Mouse (Mus musculus) urinary bladder, postnatal 36 days (tissue): Measurements from ENCODE around the gene Ptger3.
A peak's percentile ranks its signal among the peaks of the same experiment; 100 is the strongest.

Experiments used
- DNase-seq, 2 experiments: peaks; one replicate each; pipeline ENCODE4 v3.0.0; 2022; ENCODE audit warnings: low spot score in 2 of 2, mixed read lengths in 1 of 2

The Ptger3 gene

DNA sequence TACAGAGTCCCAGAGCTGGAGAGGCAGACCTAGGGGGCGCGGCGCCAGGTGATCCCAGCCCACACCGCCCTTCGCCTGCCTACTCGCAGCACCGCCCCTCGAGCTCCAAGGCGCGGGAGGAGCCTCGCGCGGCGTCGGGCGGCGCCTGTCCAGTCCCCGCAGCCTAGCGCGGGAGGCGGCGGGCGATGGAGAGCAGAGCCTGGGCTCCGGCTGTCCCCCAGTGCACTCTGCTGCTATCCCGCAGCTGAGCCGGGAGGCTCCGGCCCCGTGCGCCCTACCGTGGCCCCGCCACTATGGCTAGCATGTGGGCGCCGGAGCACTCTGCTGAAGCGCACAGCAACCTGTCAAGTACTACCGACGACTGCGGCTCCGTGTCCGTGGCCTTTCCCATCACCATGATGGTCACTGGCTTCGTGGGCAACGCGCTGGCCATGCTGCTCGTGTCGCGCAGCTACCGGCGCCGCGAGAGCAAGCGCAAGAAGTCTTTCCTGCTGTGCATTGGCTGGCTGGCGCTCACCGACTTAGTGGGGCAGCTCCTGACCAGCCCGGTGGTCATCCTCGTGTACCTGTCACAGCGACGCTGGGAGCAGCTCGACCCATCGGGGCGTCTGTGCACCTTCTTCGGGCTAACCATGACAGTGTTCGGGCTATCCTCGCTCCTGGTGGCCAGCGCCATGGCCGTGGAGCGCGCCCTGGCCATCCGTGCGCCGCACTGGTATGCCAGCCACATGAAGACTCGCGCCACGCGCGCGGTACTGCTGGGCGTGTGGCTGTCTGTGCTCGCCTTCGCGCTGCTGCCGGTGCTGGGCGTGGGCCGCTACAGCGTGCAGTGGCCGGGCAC lies at the start of gene Ptger3:
TSS of gene Ptger3 (plus strand) at position 168 of the 841 bp plus-strand sequence.
- DNase-seq, result peak in 1 of 2 experiments; percentile 33

DNA sequence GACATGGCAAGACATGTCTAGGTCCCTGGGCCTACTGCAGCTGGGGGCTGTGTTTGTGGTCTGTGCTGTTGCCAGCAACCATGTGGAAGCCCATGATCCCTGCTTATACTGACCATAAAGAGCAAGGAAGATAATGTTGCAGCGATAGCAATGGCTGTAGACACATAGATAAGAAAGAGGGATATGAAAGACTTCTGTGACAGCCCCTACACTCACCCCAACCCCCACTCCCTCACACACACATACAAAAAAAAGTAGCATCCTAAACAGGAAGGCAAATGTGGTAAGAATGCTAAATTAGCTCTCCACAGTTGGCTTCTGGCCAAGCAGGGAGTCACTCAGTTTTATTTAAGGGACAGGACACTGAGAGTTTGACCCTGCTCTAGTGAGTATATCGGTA lies 48.7 kb upstream of the Ptger3 start:
- no peak for DNase-seq

DNA sequence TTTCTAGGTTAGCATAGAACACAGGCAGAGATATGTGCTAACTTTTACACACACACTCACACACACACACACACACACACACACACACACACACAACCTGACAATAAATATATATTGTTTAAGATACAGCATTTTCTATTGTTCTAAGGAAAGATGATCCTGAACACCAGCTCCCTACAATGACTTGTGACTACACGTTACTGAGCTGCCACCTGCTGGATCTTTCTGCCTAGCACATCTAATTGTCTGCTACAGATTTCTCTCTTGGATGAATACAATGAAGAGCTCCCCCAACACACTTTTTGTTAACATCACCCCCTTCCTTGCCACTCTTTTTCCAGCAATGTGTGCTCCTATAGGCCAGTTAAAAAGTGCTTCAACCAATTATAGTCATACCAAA lies 46.3 kb upstream of the Ptger3 start:
- peak; percentile 24 to 47 for DNase-seq

DNA sequence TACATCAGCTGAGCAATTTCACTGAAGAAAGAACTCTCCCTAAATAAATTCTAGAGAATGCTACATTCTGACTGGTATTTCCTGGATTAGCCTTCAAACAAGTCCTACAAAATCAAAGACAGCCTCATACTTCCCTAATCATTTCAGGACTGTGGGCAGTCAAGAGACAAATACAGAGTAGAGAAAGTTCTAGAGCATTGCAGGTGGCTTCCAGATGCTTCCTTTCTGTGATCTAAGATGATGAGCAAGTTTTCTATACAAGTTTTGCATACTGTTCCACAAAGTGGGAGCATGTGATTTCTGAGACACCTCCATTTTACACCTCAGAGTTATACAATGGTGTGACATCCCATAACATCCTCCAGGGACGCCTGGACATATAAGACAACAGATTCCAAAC lies 42.9 kb upstream of the Ptger3 start:
- DNase-seq, result no peak

DNA sequence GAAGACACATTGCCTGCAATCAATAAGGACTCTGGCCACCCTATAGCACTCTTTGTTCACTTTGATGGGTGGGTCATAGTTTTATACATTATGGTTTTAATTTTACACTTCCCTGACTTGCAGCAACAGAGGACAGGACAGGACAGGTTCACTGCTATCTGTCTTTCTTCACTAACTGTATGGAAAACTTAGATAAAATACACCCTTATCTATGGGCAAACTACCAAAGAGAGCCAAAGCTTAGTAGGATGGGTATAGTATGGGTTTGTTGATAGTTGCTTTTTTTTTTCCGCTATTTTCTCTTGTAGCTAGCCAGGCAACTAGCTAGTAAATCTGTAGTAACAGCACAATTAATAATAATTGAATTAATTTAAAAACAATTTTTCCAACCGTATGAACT lies 35.1 kb upstream of the Ptger3 start:
- DNase-seq, result no peak

DNA sequence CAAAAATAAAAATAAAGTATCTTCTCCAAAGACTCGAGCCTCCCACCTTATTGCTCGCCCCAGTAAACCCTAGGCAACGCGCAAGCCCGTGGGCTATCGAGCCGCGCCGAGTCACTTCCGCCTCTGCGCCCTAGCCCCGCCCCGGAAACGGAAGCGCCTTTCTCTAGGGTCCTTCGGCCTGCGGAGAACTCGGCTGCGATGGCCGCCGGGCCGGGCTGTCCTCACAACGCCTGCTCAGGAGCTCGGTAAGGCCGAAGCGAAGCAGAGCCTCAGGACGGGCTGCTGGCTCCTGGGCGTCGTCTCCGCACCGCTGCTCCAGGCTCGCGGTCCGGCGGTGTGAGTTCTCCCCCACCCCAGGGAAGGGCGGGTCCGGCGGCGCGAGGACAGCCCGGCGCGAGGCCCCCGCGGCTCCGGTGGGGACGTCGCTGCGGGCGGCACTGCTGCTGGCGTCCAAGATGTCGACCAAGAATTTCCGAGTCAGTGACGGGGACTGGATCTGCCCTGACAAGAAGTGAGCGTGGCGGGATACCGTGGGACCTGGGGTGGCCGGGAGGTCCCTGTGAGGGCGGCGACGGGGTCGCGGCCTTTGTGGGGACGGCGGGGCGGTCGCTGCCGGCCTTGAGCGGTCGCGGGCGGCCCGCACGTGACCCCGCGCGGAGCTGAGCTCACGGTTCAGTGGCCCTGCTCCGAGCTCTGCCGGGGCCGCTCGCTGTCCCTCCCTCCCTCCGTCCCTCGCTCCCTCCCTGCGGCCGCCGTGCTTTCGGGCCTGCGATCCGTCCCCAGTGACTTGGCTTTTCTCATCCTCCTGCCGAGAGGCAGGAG lies 32.5 kb upstream of the Ptger3 start, which contains the start of gene Zranb2:
TSS of gene Zranb2 (plus strand) at position 197 of the 822 bp plus-strand sequence.
- DNase-seq, result peak; percentile 89 to 93

DNA sequence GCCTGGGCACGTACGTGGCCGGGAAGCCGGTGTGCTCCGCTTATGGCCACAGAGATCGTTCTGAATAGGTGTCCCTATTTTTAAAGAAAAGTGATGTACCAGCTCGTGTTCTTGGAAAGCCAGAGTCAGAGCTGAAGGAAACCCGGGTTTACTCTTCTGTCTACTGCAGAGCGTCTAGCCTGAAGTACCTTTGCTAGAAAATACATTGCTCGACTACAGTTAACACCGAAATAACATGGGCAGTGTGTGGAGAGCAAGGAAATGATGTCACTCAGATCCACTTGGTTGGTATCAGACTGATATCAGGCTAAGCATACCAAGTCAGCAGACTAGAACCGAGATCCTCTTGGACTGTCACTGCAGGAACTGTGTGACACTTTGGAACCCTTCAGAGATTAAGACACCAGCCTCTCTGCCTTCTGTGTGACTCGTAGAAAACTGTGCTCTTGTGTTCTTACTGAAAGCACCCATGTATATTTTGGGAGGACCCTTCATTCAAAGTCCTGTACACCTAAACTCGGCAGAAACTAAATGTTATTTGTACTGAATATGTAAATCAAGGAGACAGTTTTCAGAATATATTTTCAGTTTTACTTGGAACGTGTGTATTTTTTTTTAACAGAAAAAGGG lies 31.8 kb upstream of the Ptger3 start:
- DNase-seq, result no peak

DNA sequence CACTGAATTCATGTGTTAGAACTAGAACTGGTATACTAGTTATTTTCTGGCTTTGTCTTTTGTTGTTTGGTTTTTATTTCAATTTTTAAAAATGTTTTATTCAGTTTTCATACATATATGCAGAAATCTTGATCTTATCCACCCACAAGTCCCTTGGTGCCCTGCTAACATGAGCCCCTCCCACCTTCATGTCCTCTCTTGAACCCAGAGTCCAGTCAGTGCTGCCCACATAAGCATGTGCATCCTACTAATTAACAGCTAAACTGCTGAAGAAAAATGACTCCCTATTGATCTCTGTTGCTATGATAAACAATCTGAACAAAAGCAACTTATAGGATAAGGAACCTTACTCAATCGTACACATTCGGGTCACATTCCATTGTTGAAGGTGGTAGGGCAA lies 17.4 kb upstream of the Ptger3 start:
- DNase-seq, result no peak

DNA sequence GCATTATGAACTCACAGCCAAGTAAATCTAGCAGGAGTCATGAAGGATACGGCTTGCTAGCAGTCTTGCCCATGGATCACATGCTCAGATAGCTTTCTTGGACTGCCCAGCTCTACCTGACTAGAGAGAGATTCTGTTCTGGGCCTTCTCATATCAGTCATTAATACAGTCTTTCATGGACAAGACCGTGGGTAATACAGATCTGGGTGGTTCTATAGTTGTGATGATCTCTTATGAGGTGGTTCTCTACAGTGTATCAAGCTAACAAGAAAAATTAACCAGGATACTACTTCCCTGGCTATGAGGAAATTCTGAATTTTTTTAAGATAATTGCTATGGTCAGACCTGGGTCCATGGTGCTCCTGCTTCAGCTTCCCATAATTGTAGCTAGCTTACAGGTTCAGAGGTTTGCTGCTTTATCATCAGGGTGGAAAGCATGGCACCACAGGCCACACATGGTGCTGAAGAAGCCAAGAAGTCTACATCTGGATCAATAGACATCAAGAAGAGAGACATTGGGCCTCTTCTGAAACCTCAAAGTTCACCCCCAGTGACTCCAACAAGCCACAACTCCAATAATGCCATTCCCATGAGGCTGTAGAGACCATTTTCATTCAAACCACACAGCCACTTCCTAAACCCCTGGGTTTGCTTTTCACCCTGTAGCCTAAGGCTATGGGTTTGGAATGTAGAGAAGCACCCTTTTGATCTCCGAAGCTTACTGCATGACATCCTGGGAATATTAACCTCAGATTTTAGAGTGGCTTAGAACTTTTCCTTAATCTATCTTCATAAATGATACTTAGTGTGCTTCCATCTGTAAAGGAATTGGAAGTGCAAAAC lies 16.7 kb upstream of the Ptger3 start:
- no peak for DNase-seq

DNA sequence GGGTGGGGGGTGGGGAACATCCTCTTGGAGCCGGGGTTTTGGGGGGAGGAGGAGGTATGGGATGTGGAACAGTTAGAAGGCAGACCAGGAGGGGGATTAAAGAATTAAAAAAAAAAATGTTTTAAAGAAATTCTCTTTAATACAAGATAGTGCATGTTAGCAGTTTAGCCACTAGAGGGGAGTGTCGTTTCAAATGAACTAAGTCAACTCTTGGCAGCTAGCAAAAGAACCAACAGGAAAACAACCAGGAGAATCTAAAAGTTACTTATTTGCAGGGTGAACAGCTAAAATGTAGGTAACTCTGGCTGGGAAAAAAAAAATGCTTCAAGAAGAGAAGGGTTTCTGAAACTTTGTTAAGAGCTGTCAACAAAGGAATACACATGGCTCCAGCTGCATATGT lies 1.5 kb upstream of the Ptger3 start:
- no peak for DNase-seq

DNA sequence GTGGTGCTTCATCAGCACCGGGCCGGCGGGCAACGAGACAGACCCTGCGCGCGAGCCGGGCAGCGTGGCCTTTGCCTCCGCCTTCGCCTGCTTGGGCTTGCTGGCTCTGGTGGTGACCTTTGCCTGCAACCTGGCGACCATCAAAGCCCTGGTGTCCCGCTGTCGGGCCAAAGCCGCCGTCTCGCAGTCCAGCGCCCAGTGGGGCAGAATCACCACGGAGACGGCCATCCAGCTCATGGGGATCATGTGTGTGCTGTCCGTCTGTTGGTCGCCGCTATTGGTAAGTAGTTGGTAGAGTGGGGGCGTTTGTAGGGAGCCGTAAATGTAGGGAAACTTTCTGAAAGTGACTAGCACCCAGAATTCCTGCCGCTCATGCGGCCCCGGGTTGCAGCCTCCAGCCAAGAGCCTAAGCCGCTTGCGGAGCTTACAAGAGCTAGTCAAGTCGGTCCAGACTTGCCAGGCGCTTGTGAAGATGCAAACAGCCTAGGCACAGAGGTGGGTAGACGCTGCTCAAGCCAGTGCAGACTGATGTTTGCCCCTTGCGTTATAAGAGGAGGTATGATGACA lies 957 bp downstream of the Ptger3 start:
- no peak for DNase-seq

DNA sequence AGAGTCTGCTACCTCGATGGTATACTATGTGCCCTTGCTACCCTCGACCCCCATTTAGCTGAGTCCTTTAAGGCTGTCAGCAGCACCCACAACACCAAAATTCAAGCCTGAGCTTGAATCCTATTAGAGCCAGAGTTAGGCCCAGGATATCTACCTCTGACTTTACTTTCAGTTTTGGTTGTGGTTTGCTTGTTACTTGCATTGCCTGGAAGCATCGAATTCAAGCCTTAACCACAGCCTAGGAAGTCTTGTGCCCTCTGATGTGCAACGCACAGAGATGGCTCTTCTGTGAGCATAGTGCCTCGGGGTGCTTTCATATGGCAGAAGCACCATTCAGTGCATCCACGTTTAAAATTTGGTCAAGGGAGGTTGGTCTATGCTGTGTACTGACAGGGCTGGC lies 5.3 kb downstream of the Ptger3 start:
- no peak for DNase-seq

DNA sequence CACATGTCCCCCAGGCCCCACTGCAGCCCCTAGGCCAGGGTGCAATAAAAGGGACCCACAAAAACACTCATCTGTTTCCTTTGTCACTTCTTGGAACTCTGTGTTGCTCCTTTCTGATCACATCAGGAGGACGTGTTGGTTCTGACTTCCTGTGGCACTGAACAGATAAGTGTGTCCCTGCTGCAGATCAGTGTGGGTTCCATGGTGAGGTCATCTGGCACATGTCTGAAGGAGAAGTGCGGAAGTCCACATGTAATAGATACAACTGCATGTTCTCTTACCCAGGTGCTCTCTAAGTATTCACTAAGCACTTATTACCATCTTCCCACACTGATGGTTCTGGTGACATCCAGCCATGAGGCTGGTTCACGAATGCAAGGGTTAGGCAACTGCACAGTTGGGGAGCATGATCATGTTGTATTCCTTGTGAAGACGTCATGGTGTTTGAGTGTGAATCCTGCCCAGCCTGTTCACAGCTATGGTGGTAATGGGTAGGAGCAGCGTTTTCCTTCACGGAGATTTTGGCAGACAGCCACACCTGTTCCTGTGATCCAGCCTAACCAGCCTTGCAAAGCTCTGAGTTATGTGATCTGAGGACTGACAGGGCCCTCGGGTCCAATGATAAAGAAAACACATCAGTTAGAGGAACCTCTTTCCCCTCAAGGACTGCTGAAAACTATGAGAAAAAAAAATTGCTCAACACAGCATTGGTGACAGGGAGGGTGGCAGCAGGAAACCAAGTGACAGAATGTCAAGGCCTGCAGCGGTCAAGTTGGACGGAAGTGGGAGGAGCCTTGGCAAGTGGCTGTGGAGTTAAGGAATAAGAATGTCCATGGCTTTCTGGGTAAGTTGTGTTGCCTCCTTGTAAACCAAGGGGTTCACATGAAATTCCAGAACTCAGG lies 9.0 kb downstream of the Ptger3 start:
- DNase-seq, result no peak

DNA sequence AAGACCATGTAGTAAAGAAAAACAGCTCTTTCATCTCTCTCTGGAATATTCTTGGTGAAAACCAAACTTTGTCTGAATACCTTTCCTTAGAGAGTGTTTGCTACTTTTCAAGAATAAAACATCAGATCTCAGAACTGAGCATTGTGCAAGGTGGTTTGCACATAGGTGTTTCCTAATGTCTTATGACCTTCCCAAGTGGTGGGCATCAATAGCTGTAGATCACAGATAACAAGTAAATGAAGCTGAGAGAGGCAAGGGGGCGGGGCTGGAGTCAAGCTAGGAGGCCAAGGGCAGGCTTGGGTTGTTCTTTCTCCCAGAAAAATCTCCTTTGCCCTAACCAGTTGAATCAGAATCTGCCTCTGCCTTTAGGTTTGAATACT lies 9.6 kb downstream of the Ptger3 start:
- DNase-seq, result no peak

DNA sequence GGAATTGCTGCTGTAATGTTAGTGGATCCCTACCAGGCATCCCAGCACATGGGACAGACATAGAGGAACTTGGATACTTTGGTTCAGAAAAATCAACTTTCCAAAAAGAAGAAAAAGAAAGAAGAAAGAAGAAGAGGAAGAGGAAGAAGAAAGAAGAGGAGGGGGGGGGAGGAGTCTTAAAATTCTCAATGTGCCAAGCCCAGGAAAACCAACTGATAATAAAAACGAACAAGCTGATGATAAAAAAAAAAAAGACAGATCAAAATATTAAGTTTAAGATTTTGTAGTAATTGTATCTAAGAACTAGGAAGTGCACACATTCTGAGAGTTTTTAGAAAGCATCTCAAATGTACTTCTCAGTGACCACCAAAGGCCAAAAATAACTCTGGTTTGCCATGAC lies 10.2 kb downstream of the Ptger3 start:
- no peak for DNase-seq

DNA sequence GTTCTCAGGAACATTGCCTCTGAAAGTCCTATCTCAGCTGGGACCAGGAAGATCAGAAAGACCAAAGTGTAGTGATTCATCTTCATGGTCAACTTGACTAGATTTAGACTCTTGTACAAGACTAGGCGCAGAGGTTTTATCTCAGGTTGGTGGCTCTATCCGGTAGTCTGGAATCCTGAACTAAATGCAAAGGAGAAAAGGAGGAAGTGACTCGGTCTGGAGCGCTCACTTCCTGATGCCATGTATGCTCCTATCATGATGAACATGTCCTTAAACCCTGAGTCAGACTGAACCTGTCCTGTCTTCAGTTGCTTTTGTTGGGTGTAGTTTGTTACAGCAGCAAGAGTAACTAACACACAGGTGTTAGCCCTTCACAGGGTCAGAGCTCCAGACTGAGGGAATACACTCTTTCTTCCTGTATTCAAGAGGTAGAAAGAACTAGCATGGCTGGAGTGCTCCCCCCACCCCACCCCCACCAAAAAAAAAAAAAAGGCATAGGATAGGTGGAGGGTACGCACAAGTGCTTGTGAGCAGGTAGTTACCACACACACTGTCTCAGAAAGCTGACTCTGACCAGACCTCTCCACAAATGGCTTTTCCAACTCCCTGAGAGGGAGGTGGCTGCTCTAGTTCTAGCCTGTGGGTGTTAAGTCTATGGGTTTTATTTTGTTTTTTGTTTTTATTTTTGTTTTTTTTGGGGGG lies 11.9 kb downstream of the Ptger3 start:
- DNase-seq, result no peak

DNA sequence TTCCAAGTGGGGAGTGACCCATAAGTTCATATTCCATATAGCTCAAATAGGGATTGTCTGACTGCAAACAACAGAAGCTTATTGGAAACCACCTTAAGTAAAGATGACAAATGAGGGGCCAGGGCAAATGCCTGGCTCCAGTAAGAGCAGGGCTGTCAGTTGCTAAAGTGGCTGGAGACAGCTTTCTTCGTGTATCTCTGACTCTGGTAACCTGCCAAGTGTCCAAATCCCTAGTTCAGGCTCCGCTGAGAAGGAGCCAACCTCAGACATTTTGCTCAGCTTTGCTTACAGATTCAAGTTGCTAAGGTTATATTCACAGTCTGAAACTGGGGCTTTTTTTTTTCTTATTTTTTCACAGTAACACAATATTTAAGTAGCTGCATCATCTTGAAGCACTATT lies 12.7 kb downstream of the Ptger3 start:
- no peak for DNase-seq

DNA sequence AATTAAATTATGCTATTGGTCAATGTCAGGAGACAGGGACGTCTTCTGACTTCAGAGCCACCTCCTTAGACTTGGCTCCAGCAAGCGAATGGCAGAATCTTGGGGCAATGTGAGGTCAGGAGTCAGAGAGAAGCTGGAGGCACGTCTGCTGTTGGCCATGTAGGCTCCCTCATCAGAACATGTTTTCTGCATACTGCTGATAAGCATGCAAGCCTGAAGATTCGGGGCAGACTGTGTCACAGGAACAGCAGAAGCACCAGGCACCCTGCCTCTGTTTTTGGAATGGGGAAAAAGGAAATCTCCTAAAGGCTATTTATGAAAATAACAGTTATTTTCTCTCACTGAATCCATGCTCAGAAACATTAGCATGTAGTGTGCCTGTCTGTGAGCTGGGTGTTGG lies 13.6 kb downstream of the Ptger3 start:
- DNase-seq, result no peak

DNA sequence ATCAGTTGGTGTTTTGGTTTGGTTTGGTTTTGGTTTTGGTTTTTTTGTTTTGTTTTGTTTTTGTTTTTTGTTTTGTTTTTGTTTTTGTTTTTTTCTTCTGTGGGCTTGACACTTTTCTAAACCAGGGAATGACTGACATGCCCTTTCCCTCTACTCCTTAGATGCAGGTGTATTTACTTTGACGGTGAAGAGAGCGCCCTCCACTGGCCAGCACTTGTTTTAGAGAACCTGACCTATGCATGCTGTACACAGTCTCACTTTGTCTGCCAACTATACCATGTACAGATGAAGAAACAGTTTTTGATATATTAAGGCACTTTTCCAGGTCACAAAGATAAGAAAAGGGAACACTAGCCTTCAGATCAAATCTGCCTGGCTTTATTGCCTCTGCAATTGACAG lies 15.1 kb downstream of the Ptger3 start:
- no peak for DNase-seq
